Mouse (Mus musculus) stomach, postnatal 0 days (tissue): ENCODE data around the gene Vps51. TPM values are rescaled to one million over a fixed set of nuclear protein-coding genes. Genes with fewer than 3 reads are reported as not detected.

Source experiments
- ATAC-seq: fragments of 200-750 bp; cut with Nextera tagmentation; 2 replicates; pipeline ENCODE4 v1.8.0; 2017; ENCODE audit not compliant: low FRiP score, low TSS enrichment
- DNase-seq: peaks from one replicate; pipeline ENCODE4 v3.0.0-alpha.2; 2016; ENCODE audit warnings: low spot score
- H3K27ac ChIP-seq: fragments of 300-500 bp; sonication (generic); replicated peaks from 2 replicates; pipeline ENCODE4 v1.5.1; 2014; ENCODE audit warnings: mild to moderate bottlenecking, control low read depth
- H3K27me3 ChIP-seq: fragments of 300-500 bp; sonication (generic); 2 replicates; pipeline ENCODE4 v1.6.1; 2014; ENCODE audit warnings: low read length; ENCODE audit not compliant: control insufficient read depth, insufficient read depth
- H3K36me3 ChIP-seq: fragments of 300-500 bp; sonication (generic); 2 replicates; pipeline ENCODE4 v1.6.1; 2014; ENCODE audit warnings: low read length, mixed read lengths; ENCODE audit not compliant: control insufficient read depth, insufficient read depth
- H3K4me1 ChIP-seq: fragments of 300-500 bp; sonication (generic); replicated peaks from 2 replicates; pipeline ENCODE4 v1.6.1; 2014; ENCODE audit warnings: antibody characterized with exemption; ENCODE audit not compliant: control insufficient read depth, insufficient read depth
- H3K4me2 ChIP-seq: fragments of 300-500 bp; sonication (generic); replicated peaks from 2 replicates; pipeline ENCODE4 v1.6.1; 2014; ENCODE audit warnings: low read depth, mild to moderate bottlenecking, control low read depth, moderate library complexity
- H3K4me3 ChIP-seq: fragments of 300-500 bp; sonication (generic); 2 replicates; pipeline ENCODE4 v1.5.1; 2014; ENCODE audit warnings: low read depth, low read length, control low read depth
- H3K9ac ChIP-seq: fragments of 300-500 bp; sonication (generic); 2 replicates; pipeline ENCODE4 v1.6.1; 2014; ENCODE audit warnings: mild to moderate bottlenecking, low read length, control low read depth, mixed read lengths
- H3K9me3 ChIP-seq: fragments of 300-500 bp; sonication (generic); 2 replicates; pipeline ENCODE4 v1.6.1; 2016; ENCODE audit warnings: low read length; ENCODE audit not compliant: control insufficient read depth
- CTCF ChIP-seq: IDR thresholded peaks from 2 replicates; pipeline ENCODE4 v1.5.1; 2016; ENCODE audit warnings: antibody characterized with exemption, low read depth, mild to moderate bottlenecking, moderate library complexity
- EP300 ChIP-seq: optimal IDR thresholded peaks from 2 replicates; pipeline ENCODE3; 2016; ENCODE audit warnings: antibody characterized with exemption
- WGBS: fragments of 180-500 bp; shearing (Covaris S2); extraction: QIAGEN DNeasy Blood & Tissue Kit; methylation state at CpG from one replicate; pipeline ENCODE4 v1.1.7; 2014; 5-methylcytosine and 5-hydroxymethylcytosine counted together
- polyA plus RNA-seq: library from polyadenylated mRNA; unstranded; fragments of >200 nt; fragmentation: Nextera tagmentation; extraction: Ambion mirVana; gene quantifications from 2 replicates; pipeline ENCODE4 v1.2.1, GENCODE M21; 2015

Vps51 gene
- polyA plus RNA-seq, 1 experiment from 2014 or later = 43.2 TPM

DNA sequence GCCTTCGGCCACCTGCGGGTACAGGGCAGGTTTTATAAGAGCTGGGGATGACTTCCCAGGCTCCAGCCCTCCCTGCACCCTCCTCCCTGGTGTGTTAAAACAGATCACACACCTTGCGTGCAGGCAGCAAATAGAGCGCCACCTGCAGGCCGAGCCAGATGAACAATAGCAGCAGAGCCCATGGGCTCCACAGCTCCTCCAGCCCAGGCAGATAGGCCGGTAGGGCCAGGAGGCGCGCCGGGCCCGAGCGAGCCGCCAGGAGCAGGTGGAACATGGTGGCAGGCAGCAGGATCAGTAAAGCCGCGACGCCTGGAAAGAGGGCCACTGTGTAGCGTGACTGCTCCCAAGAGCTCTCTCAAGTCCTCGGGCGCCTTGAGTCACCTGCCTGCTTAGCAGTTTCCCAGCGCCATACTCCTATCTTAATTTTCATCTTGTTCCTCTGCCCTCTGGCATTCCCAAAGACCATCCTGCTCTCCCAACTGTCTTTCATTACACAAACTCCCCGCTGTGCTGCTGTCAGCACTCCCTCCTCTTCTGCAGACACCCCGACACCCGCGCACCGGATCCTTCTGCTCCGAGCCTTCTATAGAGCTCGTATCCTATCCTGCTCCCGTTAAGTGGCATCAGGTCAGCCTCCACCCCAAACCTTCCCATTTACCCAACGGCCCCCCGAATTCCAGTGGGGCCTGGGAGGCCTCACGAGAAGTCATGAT, 9.9 kb downstream of the Vps51 start:
- peak overlapping the region; percentile 31 for H3K4me3 ChIP-seq
- 1% methylated on average over 30 of the region's 30 CpGs for WGBS

DNA sequence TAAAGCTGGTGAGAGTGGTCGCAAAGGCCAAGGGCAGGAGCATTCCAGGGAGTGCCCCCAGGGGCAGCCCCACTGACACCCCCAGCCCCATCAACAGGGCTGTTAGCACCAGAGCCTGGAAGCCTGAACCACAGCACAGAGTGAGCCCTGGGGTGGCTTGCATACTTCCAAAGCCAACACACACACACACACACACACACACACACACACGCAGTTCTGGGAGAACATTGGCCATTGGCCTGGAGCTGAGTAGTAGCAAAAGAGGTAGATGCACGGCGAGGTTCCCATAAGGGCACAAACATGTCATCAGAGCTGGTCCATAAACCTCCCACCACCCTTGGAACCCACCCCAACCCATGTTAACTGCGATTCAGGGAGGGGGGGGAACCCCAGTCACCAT, 10.5 kb downstream of the Vps51 start:
- ATAC-seq (peak; percentile 3; the same call in 1 of the 2 replicates), DNase-seq (no peak)
- Histone ChIP-seq H3K36me3 (peaks cover 5% of the 10 kb centered on the region), H3K27ac (no peak overlapping the region), H3K4me2 (peak overlapping the region; percentile 76), H3K9me3 (no peaks in the 10 kb centered on the region), H3K9ac (peak overlapping the region; percentile 50; the same call in 1 of the 2 replicates), H3K4me3 (peak overlapping the region; percentile 31), H3K27me3 (no peaks in the 10 kb centered on the region), H3K4me1 (peaks cover 10% of the 10 kb centered on the region)
- TF ChIP-seq CTCF = no peak
- TF ChIP-seq EP300 = no peak
- 25% methylated on average over 5 of the region's 5 CpGs for WGBS

More for the DNA sequence above, 9.9 kb downstream of the Vps51 start:
- Histone ChIP-seq H3K27ac (peak overlapping the region; percentile 37), H3K9ac (peak overlapping the region; percentile 50), H3K9me3 (no peaks in the 10 kb centered on the region), H3K27me3 (no peaks in the 10 kb centered on the region), H3K36me3 (peaks cover 5% of the 10 kb centered on the region), H3K4me2 (peak overlapping the region; percentile 76), H3K4me1 (peaks cover 10% of the 10 kb centered on the region)
- TF ChIP-seq CTCF (peak; percentile 86), EP300 (no peak)
- DNase-seq (peak; percentile 92), ATAC-seq (peak; percentile 63)

DNA sequence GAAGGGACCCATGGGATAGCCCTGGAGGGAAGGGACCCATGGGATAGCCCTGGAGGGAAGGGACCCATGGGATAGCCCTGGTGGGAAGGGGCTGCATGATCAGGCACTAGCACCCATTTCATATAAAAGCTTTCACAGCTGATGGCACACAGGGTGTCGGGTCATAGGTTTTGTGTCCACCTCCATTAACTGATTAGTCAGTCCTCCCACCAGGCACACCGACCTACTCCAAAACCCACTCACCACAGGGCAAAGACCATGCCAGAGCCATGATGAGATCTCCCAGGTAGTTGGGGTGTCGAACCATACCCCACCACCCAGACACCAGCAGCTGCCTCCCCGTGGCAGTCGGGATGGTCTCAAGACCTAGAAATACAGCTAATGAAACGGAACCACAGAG, 13.9 kb downstream of the Vps51 start:
- 90% methylated on average over 6 of the region's 6 CpGs for WGBS
- TF ChIP-seq CTCF (no peak), EP300 (no peak)
- no peak for ATAC-seq
- H3K36me3 ChIP-seq = no peaks in the 10 kb centered on the region
- peaks cover 9% of the 10 kb centered on the region for H3K4me1 ChIP-seq
- no peak overlapping the region for H3K27ac ChIP-seq
- no peak overlapping the region for H3K9ac ChIP-seq
- H3K4me3 ChIP-seq = no peak overlapping the region
- H3K27me3 ChIP-seq = no peaks in the 10 kb centered on the region
- DNase-seq = no peak
- no peaks in the 10 kb centered on the region for H3K9me3 ChIP-seq
- no peak overlapping the region for H3K4me2 ChIP-seq

DNA sequence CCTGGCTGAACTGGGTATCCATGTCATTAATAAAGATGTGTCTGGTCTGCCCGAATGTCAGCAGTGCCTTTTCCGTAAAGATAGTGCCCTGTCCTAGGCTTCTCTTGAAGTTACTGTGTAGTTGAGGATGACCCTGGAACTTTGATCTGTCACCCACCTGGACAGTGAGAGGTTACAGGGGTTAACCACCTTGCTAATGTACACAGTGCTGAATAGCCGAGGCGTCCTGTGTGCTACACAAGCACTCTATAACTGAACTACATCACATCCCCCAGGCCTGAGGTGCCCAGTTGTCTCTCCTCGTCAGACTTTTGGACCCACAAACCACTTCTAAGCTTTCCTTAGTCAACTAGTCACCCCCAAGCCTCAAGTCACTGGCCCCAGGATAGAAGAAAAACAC, 14.6 kb downstream of the Vps51 start:
- peaks cover 8% of the 10 kb centered on the region for H3K4me1 ChIP-seq
- TF ChIP-seq CTCF (no peak), EP300 (no peak)
- WGBS = 29% methylated on average over 5 of the region's 5 CpGs
- peak overlapping the region; percentile 96 for H3K4me2 ChIP-seq
- H3K27ac ChIP-seq = peak overlapping the region; percentile 96
- ATAC-seq = no peak
- peak overlapping the region; percentile 83 for H3K4me3 ChIP-seq
- no peak for DNase-seq
- no peaks in the 10 kb centered on the region for H3K36me3 ChIP-seq
- H3K27me3 ChIP-seq = no peaks in the 10 kb centered on the region
- H3K9ac ChIP-seq = peak overlapping the region; percentile 90
- no peaks in the 10 kb centered on the region for H3K9me3 ChIP-seq

GRCm38 (mm10) chr19:6061641-6062302, 15.3 kb downstream of the Vps51 start:
- H3K4me2 ChIP-seq = peak overlapping the region; percentile 96
- H3K36me3 ChIP-seq = no peaks in the 10 kb centered on the region
- peak overlapping the region; percentile 96 for H3K27ac ChIP-seq
- peak overlapping the region; percentile 90 for H3K9ac ChIP-seq
- no peaks in the 10 kb centered on the region for H3K27me3 ChIP-seq
- peak overlapping the region; percentile 83 for H3K4me3 ChIP-seq
- H3K4me1 ChIP-seq = peaks cover 8% of the 10 kb centered on the region
- under 1% methylated on average over 44 of the region's 44 CpGs for WGBS
- DNase-seq (peak; percentile 73), ATAC-seq (0 out of 2 replicates have a peak, but pooled peaks have one; percentile 6)
- no peaks in the 10 kb centered on the region for H3K9me3 ChIP-seq
- TF ChIP-seq CTCF (no peak), EP300 (no peak)

DNA sequence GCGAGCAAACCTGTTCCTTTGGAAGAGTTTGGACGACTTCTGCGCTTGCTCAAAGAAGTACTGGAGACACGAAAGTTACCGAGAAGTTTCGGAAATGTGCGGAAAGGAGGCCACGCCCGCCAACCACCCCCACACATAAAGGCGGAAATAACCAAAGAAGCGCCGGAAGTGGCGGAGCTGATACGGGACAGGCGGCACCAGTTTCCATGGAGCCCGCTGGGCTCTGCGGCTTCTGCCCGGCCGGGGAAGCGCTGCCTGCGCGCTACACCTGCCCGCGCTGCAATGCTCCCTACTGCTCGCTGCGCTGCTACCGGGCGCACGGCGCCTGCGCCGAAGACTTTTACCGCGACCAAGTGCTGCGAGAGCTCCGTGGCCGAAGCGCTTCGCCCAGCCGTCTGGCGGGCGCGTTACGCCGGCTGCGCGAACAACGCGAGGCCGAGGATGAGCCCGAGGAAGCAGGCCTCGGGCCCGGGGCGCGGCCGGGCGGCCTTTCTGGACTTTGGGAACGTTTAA, 16.0 kb downstream of the Vps51 start, which contains the start of gene Znhit2:
Gene Znhit2, plus strand, starts transcription at position 172 of the 513 bp plus-strand sequence.
- Histone ChIP-seq H3K4me3 (peak within 1 kb of the TSS; percentile 83), H3K9ac (peak within 1 kb of the TSS; percentile 90), H3K27me3 (no peaks in the 10 kb centered on the region), H3K9me3 (no peaks in the 10 kb centered on the region), H3K27ac (peak within 1 kb of the TSS; percentile 96), H3K4me2 (peak within 1 kb of the TSS; percentile 96), H3K4me1 (peaks cover 5% of the 10 kb centered on the region), H3K36me3 (no peaks in the 10 kb centered on the region)
- ATAC-seq (peak; percentile 72), DNase-seq (peak; percentile 95)
- no peak; the same call in 1 of the 2 replicates for TF ChIP-seq CTCF
- peak; percentile 53 for TF ChIP-seq EP300
- WGBS = under 1% methylated on average over 58 of the region's 58 CpGs
